Mouse (Mus musculus) bone marrow macrophage, adult 2 months (primary cell): Measurements from ENCODE around the gene Tstd2.

ENCODE experiments used
- CTCF ChIP-seq: IDR thresholded peaks from 2 replicates; pipeline ENCODE4 v1.5.1; 2012; ENCODE audit warnings: low read depth, mild to moderate bottlenecking, low read length, moderate library complexity
- POLR2A ChIP-seq: IDR thresholded peaks from 2 replicates; pipeline ENCODE4 v1.6.1; 2012; ENCODE audit warnings: mild to moderate bottlenecking, low read depth, low read length, borderline replicate concordance

GRCm38 (mm10) chr4:46094916-46095825 lies 43.3 kb downstream of the Tstd2 start:
- no peak for TF ChIP-seq CTCF
- no peak for TF ChIP-seq POLR2A
